Mouse (Mus musculus) liver, postnatal 0 days (tissue): ENCODE measurements around the gene Slc25a22. TPM values are rescaled to one million over a fixed set of nuclear protein-coding genes. Genes with fewer than 3 reads are reported as not detected.

Experiments used
- ATAC-seq: fragments of 200-750 bp; cut with Nextera tagmentation; 2 replicates; pipeline ENCODE4 v1.8.0; 2017; ENCODE audit warnings: mild to moderate bottlenecking, moderate library complexity
- DNase-seq: peaks from one replicate; pipeline ENCODE4 v3.0.0-alpha.2; 2016
- H3K27ac ChIP-seq: fragments of 300-500 bp; sonication (generic); 2 replicates; pipeline ENCODE4 v1.5.1; 2014; ENCODE audit warnings: antibody characterized with exemption, moderate library complexity, mild to moderate bottlenecking, low read depth
- H3K27me3 ChIP-seq: fragments of 300-500 bp; sonication (generic); 2 replicates; pipeline ENCODE4 v1.6.1; 2014; ENCODE audit warnings: low read length, control low read depth, mixed read lengths; ENCODE audit not compliant: insufficient read depth
- H3K36me3 ChIP-seq: fragments of 300-500 bp; sonication (generic); replicated peaks from 2 replicates; pipeline ENCODE4 v1.6.1; 2014; ENCODE audit warnings: mild to moderate bottlenecking, control low read depth, low read length, moderate library complexity, mixed read lengths; ENCODE audit not compliant: insufficient read depth
- H3K4me1 ChIP-seq: fragments of 300-500 bp; sonication (generic); 2 replicates; pipeline ENCODE4 v1.6.1; 2014; ENCODE audit warnings: antibody characterized with exemption, mild to moderate bottlenecking, control low read depth; ENCODE audit not compliant: insufficient read depth
- H3K4me2 ChIP-seq: fragments of 300-500 bp; sonication (generic); 2 replicates; pipeline ENCODE4 v1.6.1; 2014; ENCODE audit warnings: low read depth, mild to moderate bottlenecking, low read length, moderate library complexity, mixed read lengths
- H3K4me3 ChIP-seq: fragments of 300-500 bp; sonication (generic); 2 replicates; pipeline ENCODE4 v1.5.1; 2014; ENCODE audit warnings: low read depth, low read length
- H3K9ac ChIP-seq: fragments of 300-500 bp; sonication (generic); replicated peaks from 2 replicates; pipeline ENCODE4 v1.6.1; 2014; ENCODE audit warnings: mild to moderate bottlenecking, moderate library complexity
- H3K9me3 ChIP-seq: fragments of 300-500 bp; sonication (generic); 2 replicates; pipeline ENCODE4 v1.6.1; 2016; ENCODE audit warnings: mild to moderate bottlenecking, control low read depth, low read length, mixed read lengths
- CTCF ChIP-seq: sonication (generic); IDR thresholded peaks from 2 replicates; pipeline ENCODE4 v1.5.1; 2016; ENCODE audit warnings: antibody characterized with exemption, low read depth
- EP300 ChIP-seq: IDR thresholded peaks from 2 replicates; pipeline ENCODE4 v1.6.1; 2016; ENCODE audit warnings: antibody characterized with exemption, low read depth, mild to moderate bottlenecking
- WGBS: fragments of 180-500 bp; shearing (Covaris S2); extraction: QIAGEN DNeasy Blood & Tissue Kit; methylation state at CpG from one replicate; pipeline ENCODE4 v1.1.7; 2014; ENCODE audit not compliant: insufficient replicate concordance; 5-methylcytosine and 5-hydroxymethylcytosine counted together
- polyA plus RNA-seq: library from polyadenylated mRNA; unstranded; fragments of >200 nt; fragmentation: Nextera tagmentation; extraction: Ambion mirVana; gene quantifications from 2 replicates; pipeline ENCODE4 v1.2.1, GENCODE M21; 2015

Gene Slc25a22
- polyA plus RNA-seq, 1 experiment from 2014 or later, result 38.4 TPM

DNA sequence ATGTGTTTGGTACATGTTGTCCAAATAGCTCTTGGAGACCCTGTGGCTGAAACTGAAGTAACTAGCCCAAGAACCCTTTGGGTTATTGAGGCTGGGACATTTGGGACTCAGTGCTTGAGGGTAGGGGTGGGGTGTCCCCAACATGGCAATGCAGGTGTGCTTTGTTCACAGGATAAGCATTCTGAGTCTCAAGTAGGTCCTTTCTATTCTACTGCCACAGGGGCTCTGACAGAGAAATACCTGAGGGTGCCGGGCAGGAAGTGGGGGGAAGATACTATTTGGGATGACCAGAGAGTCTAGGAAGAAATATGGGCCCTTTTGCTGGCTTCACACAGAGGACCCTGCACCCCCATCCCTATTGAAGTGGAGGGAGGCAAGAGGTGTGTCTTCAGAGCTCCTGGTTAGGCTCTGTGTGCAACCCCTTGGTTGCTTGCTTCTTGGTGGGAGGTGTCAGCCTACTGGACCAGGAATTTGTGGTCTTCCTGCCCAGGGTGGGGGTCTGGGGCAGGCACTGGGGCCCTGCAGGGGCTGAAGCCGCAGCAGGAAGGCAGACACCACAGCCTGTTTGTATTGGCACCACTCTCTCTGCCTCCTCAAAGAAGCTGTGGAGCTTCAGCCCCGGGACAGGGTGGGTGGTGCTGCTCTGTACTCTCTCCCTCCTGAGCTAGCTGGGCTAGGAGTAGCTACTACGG lies 40.0 kb upstream of the Slc25a22 start:
- Histone ChIP-seq H3K36me3 (no peaks in the 10 kb centered on the region), H3K27ac (peak overlapping the region; percentile 96), H3K4me3 (no peak overlapping the region), H3K4me1 (peaks cover 59% of the 10 kb centered on the region), H3K9me3 (no peaks in the 10 kb centered on the region), H3K4me2 (peak overlapping the region; percentile 92), H3K9ac (peak overlapping the region; percentile 80), H3K27me3 (peaks cover 13% of the 10 kb centered on the region)
- 17% methylated on average over 4 of the region's 4 CpGs for WGBS
- ATAC-seq (no peak), DNase-seq (no peak)
- no peak for TF ChIP-seq EP300
- no peak for TF ChIP-seq CTCF

DNA sequence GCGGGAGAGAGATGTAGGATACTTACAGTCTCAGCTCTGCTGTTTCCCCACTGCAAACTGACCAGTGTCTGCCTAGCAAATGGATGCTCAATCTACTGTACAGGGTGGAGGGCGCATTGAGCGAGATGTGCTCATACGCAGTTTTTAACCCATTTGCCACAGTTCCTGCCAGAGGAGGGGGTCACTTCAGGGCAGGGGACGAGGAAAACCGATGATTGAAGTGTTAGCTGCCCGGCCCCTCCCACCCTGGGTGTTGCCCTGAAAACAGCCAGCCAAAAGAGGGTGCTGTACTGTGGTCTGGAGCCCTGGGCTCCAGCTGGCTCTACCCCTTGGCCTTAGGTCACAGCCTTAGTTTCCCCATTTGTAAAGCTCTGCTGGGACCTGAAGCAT lies 39.3 kb upstream of the Slc25a22 start:
- DNase-seq (peak; percentile 60), ATAC-seq (peak; percentile 7)
- H3K4me2 ChIP-seq, result peak overlapping the region; percentile 92
- H3K4me3 ChIP-seq, result peak overlapping the region; percentile 81
- 5% methylated on average over 7 of the region's 7 CpGs for WGBS
- H3K27me3 ChIP-seq, result peaks cover 5% of the 10 kb centered on the region
- peak overlapping the region; percentile 80 for H3K9ac ChIP-seq
- H3K9me3 ChIP-seq, result no peaks in the 10 kb centered on the region
- peaks cover 51% of the 10 kb centered on the region for H3K4me1 ChIP-seq
- TF ChIP-seq EP300 (no peak), CTCF (peak; percentile 44)
- no peaks in the 10 kb centered on the region; the same call in 1 of the 2 replicates for H3K36me3 ChIP-seq
- H3K27ac ChIP-seq, result peak overlapping the region; percentile 96

DNA sequence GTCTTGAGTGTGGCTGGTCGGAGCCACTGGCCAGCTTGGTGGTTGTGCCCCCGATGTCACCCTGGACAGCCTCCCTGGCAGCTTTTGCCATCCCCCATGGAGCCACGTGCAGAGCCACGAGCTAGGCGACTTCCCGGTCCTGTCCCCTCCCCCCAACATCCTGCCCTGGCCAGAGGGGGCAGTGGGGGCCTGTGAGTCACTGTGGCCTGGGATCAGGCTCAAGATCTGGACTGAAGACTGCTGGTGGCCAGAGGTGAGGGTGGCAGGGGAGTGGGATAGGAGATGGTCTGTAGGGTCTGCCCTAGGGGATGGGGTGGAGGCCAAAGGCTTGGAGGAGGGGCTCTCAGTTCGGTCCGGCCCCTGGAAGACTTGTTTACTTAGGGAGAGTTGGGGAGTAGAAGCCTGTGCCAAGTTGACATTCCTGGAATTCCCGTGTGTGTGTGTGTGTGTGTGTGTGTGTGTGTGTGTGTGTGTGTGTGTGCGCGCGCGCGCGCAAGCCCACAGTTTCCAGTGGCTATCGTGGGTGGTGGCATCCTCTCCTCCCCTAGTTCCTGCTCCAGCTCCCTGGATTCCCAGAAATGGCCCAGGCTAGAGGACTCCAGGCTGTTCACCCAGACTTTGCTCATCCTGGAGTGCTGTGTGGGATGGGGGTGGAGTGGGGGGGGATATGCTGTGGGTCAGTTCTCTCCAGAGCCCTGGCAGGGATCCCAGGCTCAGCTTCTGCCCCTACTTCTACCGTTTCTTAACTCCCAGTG lies 38.7 kb upstream of the Slc25a22 start:
- 1% methylated on average over 16 of the region's 17 CpGs for WGBS
- ATAC-seq (peak; percentile 67), DNase-seq (peak; percentile 88)
- TF ChIP-seq CTCF (peak; percentile 49), EP300 (no peak)
- Histone ChIP-seq H3K4me3 (peak overlapping the region; percentile 81), H3K27ac (peak overlapping the region; percentile 96), H3K36me3 (peaks cover 3% of the 10 kb centered on the region), H3K4me1 (peaks cover 46% of the 10 kb centered on the region), H3K9me3 (no peaks in the 10 kb centered on the region), H3K9ac (peak overlapping the region; percentile 80), H3K27me3 (no peaks in the 10 kb centered on the region; the same call in 1 of the 2 replicates), H3K4me2 (peak overlapping the region; percentile 92)

DNA sequence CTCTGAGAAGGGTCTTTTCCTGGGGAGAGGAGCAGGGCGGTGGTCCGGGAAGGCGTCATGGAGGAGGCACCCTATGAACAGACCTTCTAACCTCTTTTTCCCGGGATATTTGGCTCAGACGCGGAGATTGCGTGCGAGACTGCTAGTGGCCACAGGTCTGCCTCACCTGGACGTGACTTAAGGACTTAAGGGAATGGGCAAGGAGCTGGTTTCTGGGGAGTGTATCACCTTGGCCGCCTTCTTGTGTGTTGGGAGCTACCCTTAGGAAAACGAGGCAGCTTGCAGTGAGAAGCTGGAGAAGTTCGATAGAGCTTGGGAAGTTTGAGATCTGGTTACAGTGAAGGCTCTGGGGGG lies 38.1 kb upstream of the Slc25a22 start:
- WGBS, result 0% methylated on average over 12 of the region's 12 CpGs

DNA sequence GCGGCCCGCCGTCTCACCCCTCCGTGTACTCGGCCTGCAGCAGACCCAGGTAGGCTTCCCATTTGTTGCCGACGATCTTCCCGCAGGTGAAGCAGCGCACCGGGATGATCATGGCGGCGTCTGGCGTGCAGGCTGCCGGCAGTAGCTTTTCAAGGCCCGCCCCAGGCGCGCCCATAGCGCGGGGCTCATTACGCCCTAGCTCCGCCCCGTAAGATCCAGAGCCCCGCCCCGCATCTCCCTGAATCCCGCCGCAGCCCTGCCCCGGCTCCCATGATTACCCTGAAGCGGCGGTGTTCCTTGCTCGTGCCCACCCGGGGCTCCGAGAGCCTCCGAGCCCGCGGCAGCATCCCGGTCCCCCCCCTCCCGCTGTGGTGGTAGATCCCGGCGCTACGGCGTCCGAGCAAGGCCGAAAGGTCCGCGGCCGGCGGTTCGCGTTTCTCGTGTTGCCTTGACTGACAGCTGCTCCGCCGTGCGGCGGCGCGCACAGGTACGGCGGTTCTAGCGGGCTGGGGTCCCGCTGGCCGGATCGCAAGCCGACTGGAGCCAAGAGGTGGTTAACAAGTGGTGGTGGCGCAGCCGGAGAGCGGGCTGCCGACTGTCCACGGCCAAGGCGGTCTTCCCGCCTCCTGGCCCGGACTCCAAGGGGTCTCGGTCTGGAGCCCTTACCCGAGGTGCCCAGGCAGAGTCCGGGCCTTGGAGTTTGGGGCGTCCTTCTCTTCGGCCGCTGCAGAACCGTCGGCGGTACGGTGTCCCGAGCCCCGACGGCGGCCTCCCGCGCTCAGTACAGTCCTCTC lies 37.5 kb upstream of the Slc25a22 start, which contains the start of the genes Polr2l and Tspan4:
Polr2l (minus strand) TSS at position 122 of the 794 bp plus-strand sequence.
Tspan4 (plus strand) TSS at position 230 of the 794 bp plus-strand sequence.
- no peaks in the 10 kb centered on the region for H3K9me3 ChIP-seq
- TF ChIP-seq CTCF (peak; percentile 29; the same call in 1 of the 2 replicates), EP300 (peak; percentile 59; the same call in 1 of the 2 replicates)
- WGBS, result under 1% methylated on average over 59 of the region's 87 CpGs

More for the DNA sequence above, 38.1 kb upstream of the Slc25a22 start:
- H3K4me2 ChIP-seq, result peak overlapping the region; percentile 92
- H3K36me3 ChIP-seq, result peaks cover 9% of the 10 kb centered on the region
- ATAC-seq, result no peak
- peak overlapping the region; percentile 81 for H3K4me3 ChIP-seq
- H3K27me3 ChIP-seq, result no peaks in the 10 kb centered on the region
- peaks cover 40% of the 10 kb centered on the region for H3K4me1 ChIP-seq
- TF ChIP-seq CTCF, result no peak
- TF ChIP-seq EP300, result no peak
- peak overlapping the region; percentile 96 for H3K27ac ChIP-seq
- no peaks in the 10 kb centered on the region for H3K9me3 ChIP-seq
- DNase-seq, result no peak
- peak overlapping the region; percentile 80 for H3K9ac ChIP-seq

More for the DNA sequence above, 37.5 kb upstream of the Slc25a22 start, which contains the start of the genes Polr2l and Tspan4:
- peak within 1 kb of the TSS; percentile 81 for H3K4me3 ChIP-seq
- peak; percentile 75 for ATAC-seq
- peak within 1 kb of the TSS; percentile 80 for H3K9ac ChIP-seq
- peak; percentile 90 for DNase-seq
- peak within 1 kb of the TSS; percentile 96 for H3K27ac ChIP-seq
- H3K27me3 ChIP-seq, result no peaks in the 10 kb centered on the region
- H3K4me1 ChIP-seq, result peaks cover 40% of the 10 kb centered on the region
- H3K4me2 ChIP-seq, result peak within 1 kb of the TSS; percentile 92
- H3K36me3 ChIP-seq, result peaks cover 14% of the 10 kb centered on the region
